Mouse (Mus musculus): Measurements from ENCODE around the gene Adam12. TPM values are rescaled to one million over a fixed set of nuclear protein-coding genes. Genes with fewer than 3 reads are reported as not detected.

The Adam12 gene
- polyA plus RNA-seq, 1 experiment from 2014 or later, result 11.7 TPM

GRCm38 (mm10) chr7:134032959-134033366 lies 199.0 kb downstream of the Adam12 start:
- WGBS, result 13% methylated on average over 6 of the region's 6 CpGs
- Histone ChIP-seq H3K4me3 (replicated peaks) (no peak overlapping the region), H3K4me1 (peaks cover 46% of the 10 kb centered on the region), H3K4me2 (replicated peaks) (no peak overlapping the region), H3K36me3 (no peaks in the 10 kb centered on the region), H3K9me3 (replicated peaks) (no peaks in the 10 kb centered on the region), H3K9ac (no peak overlapping the region), H3K27me3 (no peaks in the 10 kb centered on the region), H3K27ac (replicated peaks) (peak overlapping the region; percentile 85)
- ATAC-seq (ENCODE audit: insufficient number of reproducible peaks, low FRiP score, low TSS enrichment, low read depth), result peak; percentile 81

DNA sequence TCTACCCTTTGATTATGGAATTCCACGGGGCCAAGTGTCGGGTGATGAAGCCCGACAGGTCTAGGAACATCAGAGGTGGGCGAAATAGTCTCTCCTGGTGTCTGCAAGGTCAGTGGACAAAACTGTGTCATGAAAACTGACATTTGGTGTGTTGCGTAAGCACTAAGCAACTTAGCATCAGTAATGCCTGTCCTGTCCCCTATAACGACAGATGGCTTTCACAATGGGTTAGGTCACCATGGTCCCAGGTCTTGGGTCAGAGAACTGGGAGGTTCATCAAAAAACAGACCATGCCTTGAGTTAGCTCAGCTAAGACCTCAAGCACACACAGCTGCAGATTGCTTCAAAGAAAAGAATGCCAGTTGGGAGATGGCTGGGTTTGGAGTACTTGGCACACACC lies 200.2 kb downstream of the Adam12 start:
- Histone ChIP-seq H3K9ac (no peak overlapping the region), H3K4me1 (peaks cover 57% of the 10 kb centered on the region), H3K4me2 (replicated peaks) (no peak overlapping the region), H3K27me3 (no peaks in the 10 kb centered on the region), H3K27ac (replicated peaks) (peak overlapping the region; percentile 88), H3K4me3 (replicated peaks) (no peak overlapping the region), H3K36me3 (no peaks in the 10 kb centered on the region), H3K9me3 (replicated peaks) (no peaks in the 10 kb centered on the region)
- ATAC-seq (ENCODE audit: insufficient number of reproducible peaks, low FRiP score, low TSS enrichment, low read depth), result no peak
- WGBS, result 83% methylated on average over 6 of the region's 6 CpGs

DNA sequence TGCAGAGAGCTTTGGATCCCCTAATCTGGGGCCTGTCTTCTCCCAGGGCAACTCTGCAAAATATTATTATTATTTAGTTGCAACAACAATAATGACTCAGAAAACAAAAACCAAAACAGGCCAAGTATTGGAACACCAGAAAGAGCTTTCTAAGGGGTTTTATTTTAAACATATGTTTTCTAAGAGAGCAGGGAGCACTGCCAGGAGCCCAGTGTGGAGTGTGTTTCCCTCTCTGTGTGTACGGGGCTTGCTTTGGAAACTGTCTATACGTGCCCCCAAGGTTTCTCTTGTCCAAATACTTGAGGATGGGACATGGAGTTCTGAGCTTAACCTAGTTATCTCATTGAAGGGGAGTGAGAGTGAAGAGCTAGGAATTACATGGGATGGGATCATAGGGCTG lies 200.7 kb downstream of the Adam12 start:
- WGBS, result 48% methylated on average over 2 of the region's 2 CpGs
- peaks cover 63% of the 10 kb centered on the region for H3K4me1 ChIP-seq
- H3K4me2 ChIP-seq (replicated peaks), result no peak overlapping the region
- H3K27me3 ChIP-seq, result no peaks in the 10 kb centered on the region
- H3K9ac ChIP-seq, result no peak overlapping the region
- H3K36me3 ChIP-seq, result no peaks in the 10 kb centered on the region
- H3K9me3 ChIP-seq (replicated peaks), result no peaks in the 10 kb centered on the region
- ATAC-seq (ENCODE audit: insufficient number of reproducible peaks, low FRiP score, low TSS enrichment, low read depth), result peak; percentile 45; the same call in 1 of the 2 replicates
- peak overlapping the region; percentile 88 for H3K27ac ChIP-seq (replicated peaks)
- no peak overlapping the region for H3K4me3 ChIP-seq (replicated peaks)

GRCm38 (mm10) chr7:134028281-134028830 lies 203.6 kb downstream of the Adam12 start:
- H3K27ac ChIP-seq (replicated peaks), result peak overlapping the region; percentile 86

DNA sequence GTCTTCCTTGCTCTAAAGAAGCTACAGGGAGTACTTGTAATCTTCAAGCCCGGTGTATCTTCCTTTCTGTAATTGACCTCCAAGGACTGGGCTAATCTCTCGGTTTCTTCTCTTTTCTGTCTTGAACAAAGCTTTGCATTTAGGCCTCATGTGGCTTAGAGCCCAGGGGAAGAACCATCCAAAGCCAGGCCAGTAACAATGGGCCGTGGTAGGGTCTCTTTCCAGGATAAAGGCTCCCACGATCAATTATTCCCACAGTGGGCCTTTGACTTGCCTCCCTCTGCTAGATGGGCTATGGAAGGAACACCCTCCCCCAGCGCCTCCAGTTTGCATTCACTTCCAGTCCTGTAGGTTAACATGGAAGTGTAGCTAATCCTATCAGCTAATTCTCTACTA lies 204.9 kb downstream of the Adam12 start:
- Histone ChIP-seq H3K36me3 (no peaks in the 10 kb centered on the region), H3K4me1 (peaks cover 52% of the 10 kb centered on the region), H3K27me3 (no peaks in the 10 kb centered on the region), H3K27ac (replicated peaks) (peak overlapping the region; percentile 86), H3K4me2 (replicated peaks) (no peak overlapping the region), H3K9me3 (replicated peaks) (no peaks in the 10 kb centered on the region), H3K9ac (no peak overlapping the region), H3K4me3 (replicated peaks) (no peak overlapping the region)
- ATAC-seq (ENCODE audit: insufficient number of reproducible peaks, low FRiP score, low TSS enrichment, low read depth), result no peak
- WGBS, result 46% methylated on average over 5 of the region's 5 CpGs

More at GRCm38 (mm10) chr7:134028281-134028830, 203.6 kb downstream of the Adam12 start:
- peaks cover 61% of the 10 kb centered on the region for H3K4me1 ChIP-seq
- H3K4me2 ChIP-seq (replicated peaks), result no peak overlapping the region
- no peak overlapping the region for H3K4me3 ChIP-seq (replicated peaks)
- no peaks in the 10 kb centered on the region for H3K36me3 ChIP-seq
- WGBS, result 20% methylated on average over 7 of the region's 7 CpGs
- no peak overlapping the region for H3K9ac ChIP-seq
- no peaks in the 10 kb centered on the region for H3K9me3 ChIP-seq (replicated peaks)
- ATAC-seq (ENCODE audit: insufficient number of reproducible peaks, low FRiP score, low TSS enrichment, low read depth), result no peak
- no peaks in the 10 kb centered on the region for H3K27me3 ChIP-seq

DNA sequence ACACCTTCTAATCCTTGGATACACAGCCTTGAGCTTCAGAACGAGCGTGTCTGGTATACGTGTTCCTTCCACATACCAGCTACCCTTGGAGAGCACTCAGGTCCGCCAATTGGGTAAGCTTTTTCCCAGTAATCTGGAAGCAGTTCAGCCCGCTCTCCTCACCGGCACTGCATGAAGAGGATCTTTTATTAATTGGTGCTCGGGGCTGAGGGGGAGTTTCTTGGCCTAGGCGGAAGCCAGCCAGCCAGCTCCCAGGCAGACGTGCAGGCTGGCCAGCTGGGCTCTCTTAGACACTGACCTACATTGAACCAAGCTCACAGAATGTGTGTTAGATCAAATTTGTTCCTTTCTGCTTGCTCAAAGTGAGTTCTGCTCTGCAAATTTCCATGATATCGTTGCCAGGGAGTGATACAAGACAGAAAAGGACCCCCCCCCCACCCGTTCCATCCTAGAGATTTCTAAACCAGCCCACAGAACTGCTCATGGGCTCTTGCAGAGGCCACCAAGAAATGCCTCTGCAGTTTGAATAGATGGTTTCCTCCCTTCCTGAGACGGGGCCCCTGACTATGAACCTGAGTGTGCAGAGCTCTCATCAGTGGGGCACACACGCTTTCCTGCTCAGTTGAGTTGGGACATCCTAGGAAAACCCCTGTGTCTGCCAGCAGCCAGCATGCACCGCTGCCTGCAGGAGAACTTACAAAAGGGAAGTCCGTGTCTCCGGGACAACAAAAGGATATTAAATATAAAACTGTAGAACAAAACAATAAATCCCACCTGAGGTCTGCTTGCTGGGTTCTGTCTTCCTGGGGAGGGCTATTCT lies 205.5 kb downstream of the Adam12 start:
- peak; percentile 72 for ATAC-seq (ENCODE audit: insufficient number of reproducible peaks, low FRiP score, low TSS enrichment, low read depth)
- Histone ChIP-seq H3K4me2 (replicated peaks) (no peak overlapping the region), H3K27ac (replicated peaks) (peak overlapping the region; percentile 86), H3K9me3 (replicated peaks) (no peaks in the 10 kb centered on the region), H3K27me3 (no peaks in the 10 kb centered on the region), H3K36me3 (no peaks in the 10 kb centered on the region), H3K9ac (no peak overlapping the region), H3K4me1 (peaks cover 46% of the 10 kb centered on the region), H3K4me3 (replicated peaks) (no peak overlapping the region)
- WGBS, result 35% methylated on average over 16 of the region's 16 CpGs

GRCm38 (mm10) chr7:134022157-134022885 lies 209.6 kb downstream of the Adam12 start:
- no peak for ATAC-seq (ENCODE audit: insufficient number of reproducible peaks, low FRiP score, low TSS enrichment, low read depth)

DNA sequence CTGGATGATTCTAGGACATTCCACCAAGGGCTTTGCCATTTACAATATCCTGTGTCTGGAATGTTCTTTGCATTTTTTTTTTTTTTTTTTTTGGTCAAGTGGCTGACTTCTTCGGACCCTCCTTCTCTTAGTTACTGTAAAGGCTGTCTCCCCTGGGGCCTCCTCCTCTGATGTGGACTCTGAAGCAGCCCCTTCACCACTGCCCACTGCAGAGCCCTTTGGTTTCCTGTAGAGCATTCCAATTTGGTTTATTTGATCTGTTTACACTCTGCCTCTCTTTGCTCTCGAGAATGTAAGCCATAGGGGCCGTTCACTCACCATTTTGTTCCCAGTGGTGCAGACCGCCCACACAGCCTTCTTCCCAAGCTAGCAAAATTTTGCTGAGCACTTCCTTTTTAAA lies 216.7 kb downstream of the Adam12 start:
- Histone ChIP-seq H3K4me2 (replicated peaks) (no peak overlapping the region), H3K9me3 (replicated peaks) (no peaks in the 10 kb centered on the region), H3K4me1 (peaks cover 19% of the 10 kb centered on the region), H3K27me3 (no peaks in the 10 kb centered on the region), H3K27ac (replicated peaks) (peak overlapping the region; percentile 51), H3K9ac (no peak overlapping the region), H3K4me3 (replicated peaks) (no peak overlapping the region), H3K36me3 (no peaks in the 10 kb centered on the region)
- peak; percentile 60; the same call in 1 of the 2 replicates for ATAC-seq (ENCODE audit: insufficient number of reproducible peaks, low FRiP score, low TSS enrichment, low read depth)
- 39% methylated on average over 4 of the region's 4 CpGs for WGBS

More at GRCm38 (mm10) chr7:134022157-134022885, 209.6 kb downstream of the Adam12 start:
- no peak overlapping the region for H3K4me3 ChIP-seq (replicated peaks)
- 65% methylated on average over 2 of the region's 2 CpGs for WGBS
- no peak overlapping the region for H3K27ac ChIP-seq (replicated peaks)
- H3K4me2 ChIP-seq (replicated peaks), result no peak overlapping the region
- no peak overlapping the region for H3K9ac ChIP-seq
- H3K4me1 ChIP-seq, result peaks cover 18% of the 10 kb centered on the region
- H3K9me3 ChIP-seq (replicated peaks), result no peaks in the 10 kb centered on the region
- no peaks in the 10 kb centered on the region for H3K27me3 ChIP-seq
- no peaks in the 10 kb centered on the region for H3K36me3 ChIP-seq

- Histone ChIP-seq H3K27me3 (no peaks in the 10 kb centered on the region), H3K9ac (no peak overlapping the region), H3K36me3 (no peaks in the 10 kb centered on the region), H3K4me1 (peaks cover 19% of the 10 kb centered on the region), H3K9me3 (replicated peaks) (no peaks in the 10 kb centered on the region), H3K4me2 (replicated peaks) (no peak overlapping the region), H3K27ac (replicated peaks) (peak overlapping the region; percentile 51), H3K4me3 (replicated peaks) (no peak overlapping the region)
- no peak; the same call in 1 of the 2 replicates for ATAC-seq (ENCODE audit: insufficient number of reproducible peaks, low FRiP score, low TSS enrichment, low read depth)
- whole genome bisulfite sequencing, result 35% methylated on average over 7 of the region's 7 CpGs
These were observed 217.2 kb downstream of the Adam12 start for GRCm38 (mm10) chr7:134014733-134015132.

- H3K9me3 ChIP-seq (replicated peaks), result 0 out of 2 replicates have a peak, but pooled peaks cover 2% of the 10 kb centered on the region
- WGBS, result 85% methylated on average over 5 of the region's 5 CpGs
- H3K4me3 ChIP-seq (replicated peaks), result no peak overlapping the region
- H3K27me3 ChIP-seq, result no peaks in the 10 kb centered on the region
- H3K36me3 ChIP-seq, result peaks cover 4% of the 10 kb centered on the region; the same call in 1 of the 2 replicates
- no peak overlapping the region for H3K4me2 ChIP-seq (replicated peaks)
- H3K9ac ChIP-seq, result no peak overlapping the region
- ATAC-seq (ENCODE audit: insufficient number of reproducible peaks, low FRiP score, low TSS enrichment, low read depth), result no peak
- no peak overlapping the region for H3K27ac ChIP-seq (replicated peaks)
- H3K4me1 ChIP-seq, result 0 out of 2 replicates have a peak, but pooled peaks cover under 1% of the 10 kb centered on the region
These were observed 222.8 kb downstream of the Adam12 start for GRCm38 (mm10) chr7:134009157-134009556.

GRCm38 (mm10) chr7:134007942-134008361 lies 224.0 kb downstream of the Adam12 start:
- Histone ChIP-seq H3K27ac (replicated peaks) (no peak overlapping the region), H3K9me3 (replicated peaks) (0 out of 2 replicates have a peak, but pooled peaks cover 2% of the 10 kb centered on the region), H3K4me3 (replicated peaks) (no peak overlapping the region), H3K27me3 (no peaks in the 10 kb centered on the region), H3K36me3 (peaks cover 4% of the 10 kb centered on the region; the same call in 1 of the 2 replicates), H3K4me1 (no peaks in the 10 kb centered on the region), H3K9ac (no peak overlapping the region), H3K4me2 (replicated peaks) (no peak overlapping the region)
- 59% methylated on average over 3 of the region's 3 CpGs for WGBS
- peak; percentile 34; the same call in 1 of the 2 replicates for ATAC-seq (ENCODE audit: insufficient number of reproducible peaks, low FRiP score, low TSS enrichment, low read depth)
